26 mouse cellular contexts compared by ENCODE assay signal in the genomic region with DNA sequence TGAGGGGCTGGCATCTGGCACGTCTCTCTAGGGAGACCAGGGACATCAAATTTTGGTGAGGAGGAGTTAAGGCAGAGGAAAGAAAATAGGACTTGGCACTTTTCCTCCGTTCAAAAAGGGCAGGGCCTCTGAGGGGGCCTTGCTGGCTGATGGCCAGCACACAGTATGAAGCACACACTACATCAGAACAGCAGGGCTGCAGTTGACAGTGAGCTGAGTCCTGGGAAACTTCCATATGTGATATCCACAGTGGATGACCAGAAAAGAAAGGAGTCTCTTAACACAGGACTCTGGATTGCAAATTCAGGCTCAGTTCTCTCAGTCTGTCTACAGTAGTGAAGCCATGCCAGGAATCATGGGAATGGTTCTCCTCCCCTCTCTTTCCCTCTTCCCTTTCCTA. TPM values are rescaled to one million over a fixed set of nuclear protein-coding genes. Genes with fewer than 3 reads are reported as not detected.
DNase-seq lines count a peak whose midpoint lies in the region; ATAC-seq and TF ChIP-seq lines count a peak whose summit lies in the region.
"Had no signal": no experiment of that assay in that cellular context is flagged by ENCODE, and none has a peak within 500 bp of the region (broad histone marks: within the 10 kb centered on the region; RNA-seq: fewer than 3 reads in every experiment).

No protein-coding gene starts in this region.

- TF ChIP-seq CTCF in kidney, postnatal 0 days (IDR thresholded peaks at IDR 0.05; ENCODE audit: low read depth): no peak
- TF ChIP-seq CTCF in lung, postnatal 0 days (IDR thresholded peaks at IDR 0.05): no peak
- TF ChIP-seq CTCF in brain, embryonic 14.5 days (IDR thresholded peaks at IDR 0.05; ENCODE audit: borderline replicate concordance, extremely low read depth, insufficient read depth, insufficient read length): no peak

- DNase-seq in kidney, postnatal 0 days (ENCODE audit: low spot score): peak; percentile 6
- DNase-seq in kidney, adult 11 months: no peak
- DNase-seq in lung, postnatal 0 days (ENCODE audit: low spot score): peak; percentile 8
- no peak for DNase-seq in lung, postnatal 10 days
- DNase-seq in NIH3T3 (ENCODE audit: low read depth): peak; percentile 50
- DNase-seq in brain, embryonic 14.5 days (ENCODE audit: low read depth): peak; percentile 22
- no peak for DNase-seq in cerebellum, adult 9-10 months
- DNase-seq: adrenal gland, adult 8-10 months; cerebellum, adult 2 months; cerebellum, postnatal 36 days; embryo, embryonic 11 days; gastrocnemius, postnatal 10 days; heart, adult 11 months; heart, postnatal 36 days; kidney, adult 9 months; kidney, postnatal 25 days had no signal

- H3K27me3 ChIP-seq in kidney, postnatal 0 days (ENCODE audit: insufficient read depth, low read length): no peaks in the 10 kb centered on the region
- no peaks in the 10 kb centered on the region for H3K27me3 ChIP-seq in lung, postnatal 0 days (replicated peaks; ENCODE audit: insufficient read depth, low read length)
- H3K27me3 ChIP-seq: embryonic facial prominence, embryonic 15.5 days; forebrain, embryonic 15.5 days; heart, embryonic 13.5 days; hindbrain, embryonic 15.5 days; intestine, embryonic 15.5 days; limb, embryonic 13.5 days; liver, embryonic 15.5 days had no signal

- no peaks in the 10 kb centered on the region for H3K4me1 ChIP-seq in kidney, postnatal 0 days (replicated peaks; ENCODE audit: insufficient read depth, low read length)
- no peaks in the 10 kb centered on the region for H3K4me1 ChIP-seq in lung, postnatal 0 days (ENCODE audit: insufficient read depth, low read depth, low read length)
- H3K4me1 ChIP-seq: embryonic facial prominence, embryonic 15.5 days; forebrain, embryonic 15.5 days; hindbrain, embryonic 15.5 days; intestine, embryonic 15.5 days; liver, embryonic 15.5 days had no signal

- no peaks in the 10 kb centered on the region for H3K36me3 ChIP-seq in kidney, postnatal 0 days (ENCODE audit: insufficient read depth, low read length)
- no peaks in the 10 kb centered on the region for H3K36me3 ChIP-seq in lung, postnatal 0 days (ENCODE audit: insufficient read depth, low read length)
- H3K36me3 ChIP-seq: embryonic facial prominence, embryonic 15.5 days; forebrain, embryonic 15.5 days; heart, embryonic 13.5 days; hindbrain, embryonic 15.5 days; intestine, embryonic 15.5 days; limb, embryonic 13.5 days; liver, embryonic 15.5 days had no signal

- no peak for ATAC-seq in kidney, postnatal 0 days (replicated peaks; ENCODE audit: low FRiP score, low read depth)
- peak; percentile 25; the same call in 1 of the 2 replicates for ATAC-seq in lung, postnatal 0 days
- ATAC-seq: activated CD4-positive, CD25-positive, alpha-beta regulatory T cell, adult 4 months; forebrain, embryonic 15.5 days; intestine, embryonic 15.5 days had no signal

- H3K4me2 ChIP-seq in kidney, postnatal 0 days (ENCODE audit: low read length): no peak overlapping the region
- H3K4me2 ChIP-seq in lung, postnatal 0 days (replicated peaks; ENCODE audit: low read depth, low read length): no peak overlapping the region
- H3K4me2 ChIP-seq: embryonic facial prominence, embryonic 15.5 days; forebrain, embryonic 15.5 days; heart, embryonic 13.5 days; hindbrain, embryonic 15.5 days; intestine, embryonic 15.5 days; limb, embryonic 13.5 days; liver, embryonic 15.5 days had no signal

- H3K27ac ChIP-seq in kidney, postnatal 0 days: no peak overlapping the region
- H3K27ac ChIP-seq in lung, postnatal 0 days (ENCODE audit: low read length): no peak overlapping the region
- H3K27ac ChIP-seq: embryonic facial prominence, embryonic 15.5 days; forebrain, embryonic 15.5 days; heart, embryonic 13.5 days; hindbrain, embryonic 15.5 days; intestine, embryonic 15.5 days; layer of hippocampus, adult 2 months; limb, embryonic 13.5 days; liver, embryonic 15.5 days; macrophage had no signal

- TF ChIP-seq EP300 in lung, postnatal 0 days (IDR thresholded peaks at IDR 0.05): no peak

- no peaks in the 10 kb centered on the region for H3K9me3 ChIP-seq in kidney, postnatal 0 days (replicated peaks; ENCODE audit: low read length)
- H3K9me3 ChIP-seq in lung, postnatal 0 days (ENCODE audit: low read length): no peaks in the 10 kb centered on the region
- H3K9me3 ChIP-seq: embryonic facial prominence, embryonic 15.5 days; forebrain, embryonic 15.5 days; heart, embryonic 13.5 days; hindbrain, embryonic 15.5 days; intestine, embryonic 15.5 days; limb, embryonic 13.5 days; liver, embryonic 15.5 days had no signal

- TF ChIP-seq POLR2A in brain, embryonic 14.5 days (IDR thresholded peaks at IDR 0.05; ENCODE audit: borderline replicate concordance, extremely low read depth, insufficient read depth, insufficient read length, poor library complexity, severe bottlenecking): no peak

- WGBS in kidney, postnatal 0 days: 28% methylated on average over 2 of the region's 2 CpGs
- 24% methylated on average over 2 of the region's 2 CpGs for WGBS in lung, postnatal 0 days

- no peak overlapping the region for H3K9ac ChIP-seq in kidney, postnatal 0 days (ENCODE audit: low read depth, low read length)
- H3K9ac ChIP-seq in lung, postnatal 0 days (replicated peaks; ENCODE audit: low read depth): no peak overlapping the region
- H3K9ac ChIP-seq: embryonic facial prominence, embryonic 15.5 days; forebrain, embryonic 15.5 days; heart, embryonic 13.5 days; hindbrain, embryonic 15.5 days; intestine, embryonic 15.5 days; limb, embryonic 13.5 days; liver, embryonic 15.5 days had no signal

- no peak overlapping the region for H3K4me3 ChIP-seq in kidney, postnatal 0 days (replicated peaks; ENCODE audit: low read depth, low read length)
- H3K4me3 ChIP-seq in lung, postnatal 0 days (ENCODE audit: low read depth, low read length): no peak overlapping the region
- H3K4me3 ChIP-seq: embryonic facial prominence, embryonic 15.5 days; forebrain, embryonic 15.5 days; heart, embryonic 13.5 days; hindbrain, embryonic 15.5 days; intestine, embryonic 15.5 days; layer of hippocampus, adult 2 months; limb, embryonic 13.5 days; liver, embryonic 15.5 days had no signal

RNA-seq across cellular contexts. Expression of a gene that starts 39.8 kb away (rescaled TPM):
- polyA plus RNA-seq in kidney, postnatal 0 days (2015; fragmentation: Nextera tagmentation; extraction: Ambion mirVana): 1.3 and 1.6 TPM in 2 replicates
- 1.6 and 2.4 TPM in 2 replicates for polyA plus RNA-seq in lung, postnatal 0 days (2015; fragmentation: Nextera tagmentation; extraction: Ambion mirVana)
- polyA plus RNA-seq in brain, embryonic 14.5 days (2012; rRNA removed): 0.26 and 0.48 TPM in 2 replicates
- polyA plus RNA-seq: activated CD4-positive, CD25-positive, alpha-beta regulatory T cell, adult 4 months; macrophage had no signal

Comparison
In these comparisons a context has a peak if more than half of its experiments do, and no peak if none do; other contexts are left out.
1. DNase-seq: peak in kidney, postnatal 0 days (single experiment), lung, postnatal 0 days (single experiment), NIH3T3 (single experiment) and brain, embryonic 14.5 days (single experiment); none in kidney, adult 11 months (single experiment), lung, postnatal 10 days (single experiment) and cerebellum, adult 9-10 months (single experiment).